Mouse (Mus musculus) embryonic fibroblast, embryonic 13.5 days (primary cell): ENCODE data around the gene Rnf115.

ENCODE experiments used
- CTCF ChIP-seq: IDR thresholded peaks from 2 replicates; pipeline ENCODE4 v1.5.1; 2011; ENCODE audit warnings: mild to moderate bottlenecking, control low read depth, low read length, moderate library complexity, borderline replicate concordance; ENCODE audit not compliant: insufficient read depth
- POLR2A ChIP-seq: IDR thresholded peaks from 2 replicates; pipeline ENCODE4 v1.6.1; 2011; ENCODE audit warnings: low read depth, mild to moderate bottlenecking, control low read depth, low read length, moderate library complexity

DNA sequence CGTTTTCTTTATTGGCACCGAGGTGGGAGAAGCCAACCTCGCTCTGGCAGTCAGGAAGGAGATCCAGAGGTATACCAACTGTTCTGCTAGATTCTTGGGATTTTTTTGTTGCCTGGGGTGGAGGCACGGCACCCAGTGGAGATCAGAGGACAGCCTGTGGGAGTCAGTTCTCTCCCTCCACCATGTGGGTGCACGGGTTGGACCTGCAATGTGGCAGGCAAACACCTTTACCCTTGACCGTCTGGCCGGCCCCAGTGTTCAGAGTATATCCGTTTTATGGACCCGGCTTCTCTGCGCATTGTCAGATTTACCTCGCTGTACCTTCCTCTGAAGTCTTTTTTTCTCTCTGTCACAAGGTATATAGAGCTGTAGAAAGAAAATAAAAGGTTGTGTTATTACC, 72.8 kb downstream of the Rnf115 start:
- TF ChIP-seq CTCF (no peak), POLR2A (no peak)
